Mouse (Mus musculus): ENCODE measurements around the gene Sema4f. TPM values are rescaled to one million over a fixed set of nuclear protein-coding genes. Genes with fewer than 3 reads are reported as not detected.

The Sema4f gene
- polyA plus RNA-seq, 1 experiment = 0.43 TPM

- DNase-seq (ENCODE audit: low spot score) = no peak
These were observed 67.8 kb downstream of the Sema4f start for GRCm38 (mm10) chr6:82871632-82872331.

- no peak for DNase-seq (ENCODE audit: low spot score)
These were observed 71.1 kb downstream of the Sema4f start for GRCm38 (mm10) chr6:82868476-82868875.

DNA sequence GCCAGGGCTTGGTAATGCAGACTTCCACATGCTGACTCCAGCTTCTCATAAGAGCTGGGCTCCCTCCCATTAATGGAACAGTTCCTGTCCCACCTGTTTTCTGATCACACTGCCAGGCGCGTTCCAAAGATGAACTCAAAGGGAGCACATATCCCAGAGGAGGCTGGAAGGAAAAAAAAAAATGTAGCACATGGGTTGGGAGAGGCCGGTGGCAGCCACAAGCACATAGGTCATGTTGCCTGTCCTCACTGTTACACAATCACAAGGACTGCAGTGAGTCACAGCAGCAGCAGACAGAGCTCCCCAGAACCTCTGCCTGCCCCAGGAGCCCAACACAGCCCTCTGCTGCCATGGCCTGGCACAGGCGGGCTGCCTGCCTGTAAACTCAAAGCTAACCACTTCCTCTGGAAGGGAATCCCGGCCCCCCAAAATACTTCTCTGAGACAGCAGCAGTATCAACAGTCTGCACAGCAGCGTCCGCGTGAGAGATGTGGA lies 76.1 kb downstream of the Sema4f start:
- DNase-seq (ENCODE audit: low spot score) = peak; percentile 47

GRCm38 (mm10) chr6:82862475-82862874 lies 77.1 kb downstream of the Sema4f start:
- DNase-seq (ENCODE audit: low spot score) = no peak

DNA sequence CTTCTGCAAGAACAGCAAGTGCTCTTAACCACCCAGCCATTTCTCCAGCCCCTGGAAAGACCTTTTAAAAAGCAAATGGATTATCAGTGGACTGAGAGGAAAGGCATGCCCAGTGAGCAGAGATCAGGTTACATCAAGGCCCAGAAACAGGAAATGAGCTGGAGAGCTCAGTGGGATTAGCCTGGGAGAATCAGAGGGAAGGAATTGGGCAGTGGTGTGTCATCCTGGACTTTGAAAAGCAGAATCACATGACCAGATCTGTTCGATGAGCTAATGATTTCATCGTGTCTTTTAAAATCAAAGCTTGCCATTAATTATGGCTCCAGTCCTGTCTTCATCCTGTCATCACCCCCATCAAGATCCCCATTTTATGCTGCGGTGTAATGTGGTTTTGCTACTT lies 77.5 kb downstream of the Sema4f start:
- DNase-seq (ENCODE audit: low spot score) = no peak

Other genes with a start within 250 kb of the Sema4f start
- gene Pole4, start 234.4 kb downstream of the Sema4f start, polyA plus RNA-seq (2012; rRNA removed) = 28.1 and 33.5 TPM in 2 replicates
- gene Hk2, start 165.3 kb downstream of the Sema4f start, polyA plus RNA-seq (2012; rRNA removed) = 7.1 and 7.5 TPM in 2 replicates
- gene M1ap, start 7.1 kb upstream of the Sema4f start, polyA plus RNA-seq (2012; rRNA removed) = 0.30 and 0.62 TPM in 2 replicates
- 18.3 and 20.8 TPM in 2 replicates for gene Dok1, start 93.7 kb upstream of the Sema4f start, polyA plus RNA-seq (2012; rRNA removed)
- gene Loxl3, start 94.4 kb upstream of the Sema4f start, polyA plus RNA-seq (2012; rRNA removed) = 20.2 and 20.7 TPM in 2 replicates
- 189 and 247 TPM in 2 replicates for gene Aup1, start 114.8 kb upstream of the Sema4f start, polyA plus RNA-seq (2012; rRNA removed)
- 46.4 and 67.3 TPM in 2 replicates for gene Htra2, start 115.5 kb upstream of the Sema4f start, polyA plus RNA-seq (2012; rRNA removed)
- gene Dqx1, start 118.1 kb upstream of the Sema4f start, polyA plus RNA-seq (2012; rRNA removed) = 3.4 and 4.9 TPM in 2 replicates
- gene Tlx2, start 130.5 kb upstream of the Sema4f start, polyA plus RNA-seq (2012; rRNA removed) = 0.15 and 0.29 TPM in 2 replicates
- gene Pcgf1, start 138.1 kb upstream of the Sema4f start, polyA plus RNA-seq (2012; rRNA removed) = 28.5 and 35.8 TPM in 2 replicates
- 0.84 and 1.0 TPM in 2 replicates for gene Lbx2, start 146.6 kb upstream of the Sema4f start, polyA plus RNA-seq (2012; rRNA removed)
- gene Ccdc142, start 161.8 kb upstream of the Sema4f start, polyA plus RNA-seq (2012; rRNA removed) = 3.1 and 4.5 TPM in 2 replicates
- gene Gm42688, start 161.8 kb upstream of the Sema4f start, polyA plus RNA-seq (2012; rRNA removed) = 5.0 and 6.1 TPM in 2 replicates
- 64.9 and 84.8 TPM in 2 replicates for gene Mrpl53, start 169.3 kb upstream of the Sema4f start, polyA plus RNA-seq (2012; rRNA removed)
- gene Mogs, start 175.7 kb upstream of the Sema4f start, polyA plus RNA-seq (2012; rRNA removed) = 29.7 and 40.3 TPM in 2 replicates
- 85.6 and 89.2 TPM in 2 replicates for gene Wbp1, start 181.8 kb upstream of the Sema4f start, polyA plus RNA-seq (2012; rRNA removed)
- 25.2 and 25.5 TPM in 2 replicates for gene Ino80b, start 185.7 kb upstream of the Sema4f start, polyA plus RNA-seq (2012; rRNA removed)
- 20.7 and 22.1 TPM in 2 replicates for gene Rtkn, start 195.7 kb upstream of the Sema4f start, polyA plus RNA-seq (2012; rRNA removed)
- 4.9 and 5.6 TPM in 2 replicates for gene Wdr54, start 216.6 kb upstream of the Sema4f start, polyA plus RNA-seq (2012; rRNA removed)
- gene 1700003E16Rik, start 216.6 kb upstream of the Sema4f start, polyA plus RNA-seq (2012; rRNA removed) = 1.2 and 1.5 TPM in 2 replicates
- gene Dctn1, start 226.2 kb upstream of the Sema4f start, polyA plus RNA-seq (2012; rRNA removed) = 97.9 and 119 TPM in 2 replicates

All from urinary bladder, adult 2 months (tissue).